Mouse (Mus musculus) macrophage (primary cell): ENCODE data around the gene Itpr3. TPM values are rescaled to one million over a fixed set of nuclear protein-coding genes. Genes with fewer than 3 reads are reported as not detected.
A peak's percentile ranks its signal among the peaks of the same experiment; 100 is the strongest.

Experiments used
- H3K27ac ChIP-seq: fragments of 350-480 bp; formaldehyde crosslinking; 2 replicates; pipeline ENCODE4 v1.9.0; 2021
- H3K36me3 ChIP-seq: fragments of 350-480 bp; formaldehyde crosslinking; 2 replicates; pipeline ENCODE4 v1.9.0; 2021; ENCODE audit errors: inconsistent target
- H3K4me3 ChIP-seq: fragments of 350-480 bp; formaldehyde crosslinking; 2 replicates; pipeline ENCODE4 v1.9.0; 2021; ENCODE audit errors: inconsistent target
- H3K79me2 ChIP-seq: fragments of 350-480 bp; formaldehyde crosslinking; 2 replicates; pipeline ENCODE4 v1.9.0; 2021; ENCODE audit errors: inconsistent target
- whole genome bisulfite sequencing: methylation state at CpG from one replicate; pipeline ENCODE4 v1.1.7; 2026; ENCODE audit warnings: inconsistent platforms; ENCODE audit not compliant: missing documents; 5-methylcytosine and 5-hydroxymethylcytosine counted together
- polyA plus RNA-seq: library from polyadenylated mRNA; stranded (reverse); fragments of 250-400 nt; gene quantifications from 3 replicates; pipeline ENCODE4 v1.2.4, GENCODE M21; 2018; ENCODE audit warnings: inconsistent platforms
- total RNA-seq, 78 experiments: library from RNA; depleted of rRNA; stranded (reverse); fragments of 250-400 nt; gene quantifications; 1 replicate in 9 of 78; 2 replicates in 24 of 78; 3 replicates in 43 of 78; 4 replicates in 2 of 78; pipeline ENCODE4 v1.2.4; 2018; ENCODE audit warnings: inconsistent platforms in 56 of 78

Itpr3 gene
- total RNA-seq (2018; cell fraction: chromatin; rRNA removed), result 10 to 100 TPM in 19 of 26 experiments, 1 to 10 TPM in 7; 3.2 to 21.0 (median 13.3) TPM
- total RNA-seq (2018; cell fraction: cytosol; rRNA removed), result 1 to 10 TPM; 2.2 to 5.5 (median 3.8) TPM
- total RNA-seq (2018; cell fraction: nucleus; rRNA removed), result 10 to 100 TPM in 4 of 26 experiments, 1 to 10 TPM in 22; 2.8 to 28.3 (median 7.5) TPM
- 2.1 to 11.2 TPM (median 2.1 TPM) in 3 replicates for polyA plus RNA-seq

DNA sequence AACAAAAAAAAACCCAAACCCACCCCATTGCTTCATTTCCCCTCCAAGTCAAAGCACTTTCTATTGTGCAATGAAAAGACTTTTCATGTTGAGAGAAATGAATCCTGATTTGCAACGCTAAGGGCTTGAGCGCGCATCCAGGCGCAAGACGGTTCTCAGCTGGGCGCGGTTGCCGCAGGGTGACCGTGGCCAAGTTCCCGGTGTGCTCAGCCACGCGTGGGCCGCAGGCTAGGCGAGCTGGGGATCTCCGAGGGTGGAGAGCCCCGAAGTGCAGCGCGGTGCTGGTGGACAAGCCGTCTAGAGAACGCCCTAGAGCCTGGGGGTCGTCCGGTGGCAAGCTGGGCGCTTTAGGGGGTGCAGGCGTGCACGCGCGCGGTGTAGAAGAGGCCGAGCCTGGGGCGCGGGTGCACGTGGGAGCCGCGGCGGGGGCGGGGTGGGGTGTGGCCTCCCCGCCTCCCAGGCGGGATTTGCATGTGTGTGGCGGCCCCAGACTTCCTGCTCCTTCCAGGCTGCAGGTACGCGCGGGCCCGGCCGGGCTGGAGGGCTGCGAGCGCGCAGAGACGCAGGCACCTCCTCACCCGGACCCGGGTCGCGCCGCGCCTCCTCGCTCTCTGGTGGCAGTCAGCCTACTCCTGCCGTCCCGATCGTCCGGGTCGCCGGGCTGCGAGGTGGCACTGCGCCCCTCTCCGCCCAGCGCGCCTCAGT lies at the start of gene Itpr3:
Gene Itpr3 (plus strand): TSS at position 493 of the 705 bp plus-strand sequence.
- Histone ChIP-seq H3K4me3 (peak within 1 kb of the TSS; percentile 46), H3K79me2 (peaks cover 37% of the 10 kb centered on the region), H3K27ac (peak within 1 kb of the TSS; percentile 85), H3K36me3 (no peaks in the 10 kb centered on the region)
- 1% methylated on average over 66 of the region's 66 CpGs for WGBS

DNA sequence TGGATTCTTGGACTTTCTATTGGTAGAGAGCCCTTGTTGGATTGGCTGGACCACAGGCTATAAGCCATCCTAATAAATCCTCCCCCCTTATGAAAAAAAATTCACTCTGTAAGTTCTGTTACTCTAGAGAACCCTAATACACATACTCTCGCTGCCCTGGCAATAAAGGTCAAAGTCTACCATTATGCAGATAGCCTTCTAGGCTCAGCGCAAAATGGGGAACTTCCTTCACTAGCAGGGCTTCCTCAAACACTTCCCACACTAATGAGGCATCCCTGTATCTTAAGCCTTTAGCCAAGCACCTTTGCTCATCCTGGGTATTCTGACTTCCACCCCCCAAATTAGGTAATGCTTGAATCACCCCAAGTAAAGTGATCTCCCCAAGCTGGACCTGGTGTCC lies 48.8 kb upstream of the Itpr3 start:
- Histone ChIP-seq H3K36me3 (no peaks in the 10 kb centered on the region), H3K4me3 (no peak overlapping the region), H3K27ac (no peak overlapping the region), H3K79me2 (no peaks in the 10 kb centered on the region)
- 12% methylated on average over 2 of the region's 2 CpGs for WGBS

DNA sequence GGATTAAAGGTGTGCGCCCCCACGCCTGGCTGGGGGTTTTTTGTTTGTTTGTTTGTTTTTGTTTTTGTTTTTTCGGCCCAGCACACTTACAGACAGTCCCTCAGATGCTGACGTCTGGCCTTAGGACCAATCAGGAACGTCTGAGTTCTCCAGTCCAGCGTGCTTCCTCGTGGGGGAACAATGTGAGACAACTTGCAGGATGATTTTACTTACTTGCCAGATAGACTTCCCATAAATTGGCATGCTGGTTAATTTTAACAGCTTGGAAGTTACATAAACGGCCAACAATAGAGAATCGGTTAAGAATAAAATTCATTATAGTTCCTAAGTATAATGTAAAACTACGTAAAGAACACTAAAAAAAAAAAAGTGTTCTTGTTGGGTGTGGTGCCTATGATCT lies 45.9 kb upstream of the Itpr3 start:
- H3K36me3 ChIP-seq, result no peaks in the 10 kb centered on the region
- 92% methylated on average over 9 of the region's 10 CpGs for WGBS
- H3K4me3 ChIP-seq, result no peak overlapping the region
- H3K27ac ChIP-seq, result no peak overlapping the region
- no peaks in the 10 kb centered on the region for H3K79me2 ChIP-seq

DNA sequence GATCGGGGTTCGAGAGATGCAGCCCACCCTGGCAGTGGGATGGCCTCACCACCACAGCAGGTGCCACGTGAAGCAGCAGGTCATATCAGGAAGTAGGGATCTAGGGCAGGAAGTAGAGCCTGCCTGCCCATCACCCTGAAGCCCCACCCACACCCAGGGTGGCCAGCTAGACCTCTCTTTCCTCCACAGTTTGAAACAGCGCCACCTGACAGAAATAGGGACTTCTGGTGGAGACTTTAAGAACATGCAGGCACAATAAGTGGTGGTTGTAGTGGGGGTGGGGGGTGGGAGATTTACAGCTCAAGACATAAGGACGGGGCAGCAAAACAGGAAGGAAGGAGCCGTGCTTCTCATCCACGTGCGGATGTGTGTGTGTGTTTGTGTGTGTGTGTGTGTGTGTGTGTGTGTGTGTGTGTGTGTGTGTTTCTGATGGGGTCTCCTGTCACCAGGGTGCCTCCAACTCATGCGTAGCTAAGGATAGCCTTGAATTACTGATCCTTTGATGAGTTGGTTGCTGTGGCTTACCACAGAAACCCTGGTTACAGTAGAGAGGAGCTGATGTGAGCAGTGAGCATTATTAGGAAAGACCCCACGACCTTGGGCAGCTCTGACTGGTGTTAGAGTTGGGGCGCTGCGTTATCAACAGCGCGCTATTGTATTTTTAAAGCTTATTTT lies 45.0 kb upstream of the Itpr3 start:
- Histone ChIP-seq H3K4me3 (no peak overlapping the region), H3K79me2 (no peaks in the 10 kb centered on the region), H3K27ac (no peak overlapping the region), H3K36me3 (no peaks in the 10 kb centered on the region)
- WGBS, result 19% methylated on average over 14 of the region's 14 CpGs

DNA sequence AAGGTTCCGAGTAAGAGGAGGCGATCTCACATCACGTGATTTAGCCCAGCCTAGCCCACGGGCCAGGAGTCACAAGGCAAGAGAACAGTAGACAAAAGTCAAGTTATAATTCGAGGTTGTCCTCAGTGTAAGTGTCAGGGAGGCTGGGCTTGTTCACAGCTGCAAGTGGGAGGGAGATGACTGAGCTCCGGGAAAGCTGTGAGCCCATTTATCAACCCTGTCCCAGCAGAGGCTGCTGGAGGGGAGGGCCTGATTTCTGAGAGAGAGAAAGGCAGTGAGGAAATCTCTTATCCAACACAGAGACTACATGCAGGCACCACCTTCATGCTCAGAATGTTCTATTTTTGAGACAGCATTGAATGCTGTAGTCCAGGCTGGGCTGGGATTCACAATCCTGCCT lies 44.2 kb upstream of the Itpr3 start:
- WGBS, result 37% methylated on average over 6 of the region's 6 CpGs
- H3K79me2 ChIP-seq, result no peaks in the 10 kb centered on the region
- H3K4me3 ChIP-seq, result no peak overlapping the region
- no peak overlapping the region for H3K27ac ChIP-seq
- H3K36me3 ChIP-seq, result no peaks in the 10 kb centered on the region

DNA sequence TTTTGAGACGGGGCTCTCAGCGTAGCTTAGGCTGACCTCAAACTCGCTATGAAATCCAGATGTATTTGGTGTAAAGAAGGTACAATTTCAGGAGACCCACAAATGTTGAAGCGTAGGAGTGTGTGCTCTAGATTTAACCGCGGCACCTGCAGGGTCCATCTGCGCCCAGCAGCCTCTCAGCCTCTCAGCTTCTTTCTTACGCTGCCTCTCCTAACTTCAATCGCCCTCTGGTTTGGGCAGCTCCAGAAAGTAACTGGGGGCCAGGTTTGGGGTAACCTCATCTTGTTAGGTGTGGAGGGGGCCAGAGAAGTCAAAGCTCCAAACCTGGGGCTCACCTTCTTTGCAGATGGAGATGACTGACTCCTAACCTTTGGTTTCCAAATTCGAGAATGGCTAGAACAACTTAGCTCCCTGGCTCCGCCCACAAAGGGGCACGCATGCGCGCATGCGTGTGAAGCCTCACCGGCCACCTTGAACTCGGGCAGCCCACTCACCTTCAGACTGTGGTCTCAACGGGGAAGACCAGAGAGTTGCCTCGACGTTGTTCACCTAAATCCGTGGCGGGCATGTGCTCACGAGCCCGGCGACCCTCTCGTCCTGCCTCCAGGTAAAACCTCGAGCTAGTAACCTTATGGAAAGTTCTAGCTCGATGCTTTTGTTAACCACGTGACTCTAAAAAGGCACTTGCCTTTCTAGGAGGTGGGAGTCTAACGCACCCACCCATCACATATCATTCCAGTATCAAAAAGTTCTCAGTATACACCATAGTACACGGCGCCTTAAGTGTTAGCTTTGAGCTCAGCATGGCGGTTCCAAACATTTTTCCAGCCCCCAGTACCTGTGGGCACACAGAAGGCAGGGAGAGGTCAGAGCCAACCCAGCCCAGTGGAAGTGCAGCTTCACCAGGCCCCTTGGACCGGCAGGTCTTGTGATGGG lies 39.3 kb upstream of the Itpr3 start:
- Histone ChIP-seq H3K4me3 (peak overlapping the region; percentile 50), H3K36me3 (peaks cover 27% of the 10 kb centered on the region), H3K79me2 (no peaks in the 10 kb centered on the region; the same call in 1 of the 2 replicates), H3K27ac (peak overlapping the region; percentile 32)
- WGBS, result 10% methylated on average over 33 of the region's 34 CpGs

DNA sequence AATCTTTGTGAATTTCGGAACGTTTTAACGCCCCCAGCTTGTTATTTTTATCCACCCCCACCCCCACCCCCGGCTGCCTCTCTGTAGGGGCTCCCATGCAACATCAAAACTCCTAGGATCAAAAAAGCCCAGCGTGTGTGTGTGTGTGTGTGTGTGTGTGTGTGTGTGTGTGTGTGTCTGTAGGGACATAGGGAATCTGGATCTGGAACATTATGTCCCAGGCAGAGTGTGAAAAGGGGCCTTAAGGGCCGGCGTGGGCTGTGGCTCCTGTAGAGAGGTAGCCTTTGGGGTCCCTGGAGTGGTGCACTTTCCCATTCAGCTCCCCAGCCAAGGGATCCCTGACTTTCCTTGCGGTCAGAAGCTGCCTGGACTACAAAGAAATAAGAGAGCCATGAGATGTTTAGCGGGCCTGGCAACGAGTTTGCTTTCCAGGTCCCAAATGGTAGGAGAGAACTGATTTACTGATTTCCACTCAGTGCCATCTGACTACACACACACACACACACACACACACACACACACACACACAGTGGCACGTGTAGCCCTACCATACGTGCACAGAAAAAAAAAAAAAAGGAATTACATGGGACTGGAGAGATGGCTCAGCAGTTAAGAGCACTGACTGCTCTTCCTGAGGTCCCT lies 38.4 kb upstream of the Itpr3 start:
- peaks cover 4% of the 10 kb centered on the region for H3K79me2 ChIP-seq
- 53% methylated on average over 10 of the region's 12 CpGs for WGBS
- peak overlapping the region; percentile 50; the same call in 1 of the 2 replicates for H3K4me3 ChIP-seq

DNA sequence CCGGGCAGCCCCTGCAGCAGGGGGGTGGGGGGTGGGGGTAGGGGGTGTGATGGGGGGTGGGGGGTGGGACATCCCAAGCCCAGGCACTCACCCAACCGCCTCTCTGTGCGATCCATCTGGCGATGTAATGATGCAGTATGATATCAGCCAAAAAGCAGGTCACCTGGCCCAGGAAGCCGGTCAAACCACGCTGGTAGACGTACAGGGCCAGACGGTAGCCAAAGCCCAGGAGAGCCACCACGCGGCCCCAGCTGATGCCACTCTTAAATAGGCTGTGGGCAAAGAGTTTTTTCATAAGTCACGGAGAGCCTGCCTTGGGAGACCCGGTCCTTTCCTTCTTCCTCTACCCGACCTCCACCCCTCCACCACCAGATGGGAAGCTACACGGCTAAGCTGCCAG lies 36.0 kb upstream of the Itpr3 start:
- Histone ChIP-seq H3K27ac (no peak overlapping the region), H3K36me3 (peaks cover 47% of the 10 kb centered on the region), H3K79me2 (peaks cover 25% of the 10 kb centered on the region), H3K4me3 (no peak overlapping the region)
- 90% methylated on average over 12 of the region's 14 CpGs for WGBS

More for the DNA sequence above, 38.4 kb upstream of the Itpr3 start:
- Histone ChIP-seq H3K36me3 (peaks cover 32% of the 10 kb centered on the region), H3K27ac (peak overlapping the region; percentile 32; the same call in 1 of the 2 replicates)

DNA sequence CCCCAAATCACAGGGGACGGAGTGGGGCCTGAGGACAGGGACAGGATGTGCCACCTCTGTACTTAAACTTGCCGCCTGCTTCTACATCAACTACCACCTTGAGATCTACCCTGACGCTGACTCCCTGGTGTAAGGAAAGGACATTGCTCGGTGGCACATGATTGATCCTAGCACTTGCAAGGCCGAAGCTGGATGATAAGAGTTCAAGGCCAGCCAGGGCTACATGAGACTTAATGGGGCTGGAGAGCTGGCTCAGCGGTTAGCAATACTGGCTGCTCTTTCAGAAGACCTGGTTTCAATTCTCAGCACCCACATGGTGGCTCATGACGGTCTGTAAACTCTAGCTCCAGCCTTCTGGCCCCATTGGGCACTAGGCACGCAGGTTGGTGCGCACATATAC lies 35.4 kb upstream of the Itpr3 start:
- H3K27ac ChIP-seq, result no peak overlapping the region
- peaks cover 47% of the 10 kb centered on the region for H3K36me3 ChIP-seq
- WGBS, result 94% methylated on average over 9 of the region's 9 CpGs
- H3K79me2 ChIP-seq, result peaks cover 31% of the 10 kb centered on the region
- H3K4me3 ChIP-seq, result no peak overlapping the region

DNA sequence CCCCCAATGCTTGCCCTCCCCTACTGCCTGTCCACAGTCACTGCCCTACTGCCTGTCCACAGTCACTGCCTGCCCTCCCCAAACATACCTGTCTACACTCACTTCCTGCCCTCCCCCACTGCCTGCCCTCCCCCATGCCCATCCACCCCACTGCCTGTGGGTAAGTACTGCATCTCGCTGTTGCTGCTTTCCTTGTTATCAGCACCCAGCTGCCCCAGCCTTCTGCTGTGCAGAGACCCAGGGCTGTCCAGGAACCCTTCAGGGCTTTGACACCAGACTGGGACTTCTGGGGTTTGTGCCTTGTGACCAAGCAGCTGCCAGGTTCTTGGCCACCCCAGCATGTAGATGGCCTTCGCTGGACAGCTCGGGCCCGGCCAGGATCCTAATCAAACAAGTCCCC lies 33.8 kb upstream of the Itpr3 start:
- peaks cover 47% of the 10 kb centered on the region for H3K79me2 ChIP-seq
- peaks cover 47% of the 10 kb centered on the region for H3K36me3 ChIP-seq
- H3K4me3 ChIP-seq, result no peak overlapping the region
- 98% methylated on average over 4 of the region's 4 CpGs for WGBS
- no peak overlapping the region for H3K27ac ChIP-seq

DNA sequence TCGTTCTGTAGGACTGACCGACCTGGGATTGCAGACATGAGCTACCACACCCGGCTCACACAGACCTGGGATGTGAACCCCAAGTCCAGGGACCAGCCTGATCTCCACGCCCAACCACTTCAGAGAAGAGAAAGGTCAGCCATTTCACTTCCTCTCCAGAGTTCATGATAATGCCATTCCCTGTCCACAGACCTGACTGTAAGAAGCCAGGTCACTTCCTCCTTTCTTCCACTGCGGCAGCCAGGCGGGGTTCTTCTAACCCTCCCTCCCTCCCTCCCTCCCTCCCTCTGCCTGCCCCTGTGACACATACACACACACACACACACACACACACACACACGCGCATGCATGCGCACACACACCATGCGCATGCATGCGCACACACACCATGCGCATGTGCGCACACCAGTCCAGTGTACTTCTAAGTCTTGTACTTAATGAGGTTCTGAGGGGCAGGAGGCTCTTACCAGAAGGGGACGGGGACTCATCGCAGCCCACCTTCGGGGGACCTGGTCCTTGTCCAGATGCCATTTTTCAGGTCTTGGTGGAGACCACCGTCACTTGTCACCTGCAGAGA lies 31.7 kb upstream of the Itpr3 start:
- Histone ChIP-seq H3K36me3 (peaks cover 41% of the 10 kb centered on the region), H3K79me2 (peaks cover 48% of the 10 kb centered on the region), H3K4me3 (no peak overlapping the region), H3K27ac (peak overlapping the region; percentile 46)
- 53% methylated on average over 17 of the region's 17 CpGs for WGBS

DNA sequence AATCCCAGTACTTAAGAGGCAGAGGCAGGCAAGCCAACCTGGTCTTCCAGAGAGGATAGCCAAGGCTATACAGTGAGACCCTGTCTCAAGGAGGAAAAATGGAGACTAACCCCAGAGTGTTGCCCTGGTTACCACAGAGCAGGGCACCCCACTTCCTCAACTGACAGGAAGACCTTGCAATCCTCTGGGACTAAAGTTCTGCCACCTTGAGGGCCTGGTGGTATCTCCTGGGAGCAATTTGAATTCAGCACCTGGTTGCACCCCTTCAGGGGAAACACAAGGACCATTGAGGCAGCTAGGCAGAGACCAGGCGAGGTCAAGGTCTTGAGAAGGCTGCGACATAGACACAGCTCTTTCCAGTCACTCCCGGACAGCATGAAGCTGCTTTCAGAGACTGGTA lies 31.2 kb upstream of the Itpr3 start:
- peak overlapping the region; percentile 46; the same call in 1 of the 2 replicates for H3K27ac ChIP-seq
- H3K79me2 ChIP-seq, result peaks cover 48% of the 10 kb centered on the region
- H3K4me3 ChIP-seq, result no peak overlapping the region
- H3K36me3 ChIP-seq, result peaks cover 38% of the 10 kb centered on the region
- WGBS, result 78% methylated on average over 2 of the region's 3 CpGs

DNA sequence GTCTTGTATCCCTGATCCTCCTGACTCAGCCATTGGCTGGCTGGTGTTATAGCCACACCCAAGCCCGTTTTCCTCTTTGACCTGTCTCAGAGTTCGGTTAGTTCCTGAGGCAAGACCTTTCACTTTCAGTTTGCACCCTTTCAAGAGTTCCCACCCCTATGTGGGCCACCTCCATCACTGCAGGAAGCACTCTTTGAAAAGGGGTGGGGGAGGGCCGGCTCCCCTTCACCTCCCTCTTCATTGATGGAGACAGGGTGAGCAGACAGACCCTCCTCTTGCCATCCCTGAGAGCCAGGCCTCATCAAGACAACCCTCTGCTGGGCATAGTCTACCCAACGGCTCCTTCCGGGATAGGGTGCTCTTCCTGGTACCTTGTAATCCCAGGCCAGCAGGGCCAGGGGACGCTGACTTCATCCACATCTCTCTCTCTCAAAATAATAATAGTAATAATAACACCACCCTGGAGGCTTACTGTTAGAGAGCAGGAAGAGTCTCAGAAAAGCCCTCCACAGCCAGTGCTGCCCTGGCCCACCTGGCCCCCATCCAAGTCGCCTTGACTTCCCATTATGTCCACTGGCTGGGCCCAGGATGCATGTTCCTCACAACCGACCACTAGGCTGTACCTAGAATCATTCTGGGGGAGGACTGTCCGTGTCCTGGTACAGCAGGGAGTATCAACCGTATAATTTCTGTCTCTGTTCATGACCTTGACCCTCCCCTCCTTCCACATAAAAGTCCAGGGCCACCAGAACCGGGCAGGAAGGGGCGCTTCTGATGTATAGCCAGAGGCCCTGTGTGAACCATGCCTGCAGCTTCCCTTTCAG lies 29.4 kb upstream of the Itpr3 start:
- peak overlapping the region; percentile 89 for H3K27ac ChIP-seq
- H3K36me3 ChIP-seq, result peaks cover 22% of the 10 kb centered on the region; the same call in 1 of the 2 replicates
- 2% methylated on average over 12 of the region's 12 CpGs for WGBS
- H3K4me3 ChIP-seq, result peak overlapping the region; percentile 99
- peaks cover 48% of the 10 kb centered on the region for H3K79me2 ChIP-seq
